Mouse (Mus musculus) ES-Bruce4 (cell line): Measurements from ENCODE around the gene Cym. TPM values are rescaled to one million over a fixed set of nuclear protein-coding genes. Genes with fewer than 3 reads are reported as not detected.

Source experiments
- H3K27ac ChIP-seq: 2 replicates; pipeline ENCODE4 v1.5.1; 2012; ENCODE audit warnings: low read length, inconsistent platforms; ENCODE audit not compliant: insufficient read depth
- H3K27me3 ChIP-seq: 2 replicates; pipeline ENCODE4 v1.6.1; 2012; ENCODE audit warnings: mild to moderate bottlenecking, low read length, inconsistent platforms; ENCODE audit not compliant: control insufficient read depth, poor library complexity, insufficient read depth, severe bottlenecking
- H3K36me3 ChIP-seq: 2 replicates; pipeline ENCODE4 v1.6.1; 2012; ENCODE audit warnings: inconsistent platforms, mild to moderate bottlenecking, low read length, moderate library complexity; ENCODE audit not compliant: control insufficient read depth, poor library complexity, insufficient read depth, severe bottlenecking
- H3K4me1 ChIP-seq: one replicate; pipeline ENCODE4 v1.8.1; 2011; ENCODE audit warnings: low read length; ENCODE audit not compliant: control insufficient read depth, insufficient read depth
- H3K4me3 ChIP-seq: 2 replicates; pipeline ENCODE4 v1.5.1; 2011; ENCODE audit warnings: low read depth, mild to moderate bottlenecking, low read length
- H3K9ac ChIP-seq: 2 replicates; pipeline ENCODE4 v1.6.1; 2012; ENCODE audit warnings: low read depth, mild to moderate bottlenecking, inconsistent platforms; ENCODE audit not compliant: poor library complexity, severe bottlenecking
- H3K9me3 ChIP-seq: replicated peaks from 2 replicates; pipeline ENCODE4 v1.6.1; 2012; ENCODE audit warnings: mild to moderate bottlenecking, low read length, inconsistent platforms; ENCODE audit not compliant: control insufficient read depth, poor library complexity, insufficient read depth, severe bottlenecking
- CTCF ChIP-seq: IDR thresholded peaks from one replicate; pipeline ENCODE4 v1.8.1; 2011; ENCODE audit warnings: low read depth, low read length
- EP300 ChIP-seq: IDR thresholded peaks from 2 replicates; pipeline ENCODE4 v1.6.1; 2011; ENCODE audit warnings: low read depth, low read length; ENCODE audit not compliant: insufficient read depth
- POLR2A ChIP-seq: IDR thresholded peaks from one replicate; pipeline ENCODE4 v1.8.1; 2011; ENCODE audit warnings: low read length; ENCODE audit not compliant: insufficient read depth
- polyA plus RNA-seq: library from polyadenylated mRNA; stranded (reverse); fragments of >200 nt; gene quantifications from 2 replicates; pipeline ENCODE4 v1.2.4, GENCODE M21; 2011; ENCODE audit warnings: low read depth; ENCODE audit not compliant: missing spikeins, insufficient read depth, insufficient read length

The Cym gene
- polyA plus RNA-seq, 1 experiment, result not detected

DNA sequence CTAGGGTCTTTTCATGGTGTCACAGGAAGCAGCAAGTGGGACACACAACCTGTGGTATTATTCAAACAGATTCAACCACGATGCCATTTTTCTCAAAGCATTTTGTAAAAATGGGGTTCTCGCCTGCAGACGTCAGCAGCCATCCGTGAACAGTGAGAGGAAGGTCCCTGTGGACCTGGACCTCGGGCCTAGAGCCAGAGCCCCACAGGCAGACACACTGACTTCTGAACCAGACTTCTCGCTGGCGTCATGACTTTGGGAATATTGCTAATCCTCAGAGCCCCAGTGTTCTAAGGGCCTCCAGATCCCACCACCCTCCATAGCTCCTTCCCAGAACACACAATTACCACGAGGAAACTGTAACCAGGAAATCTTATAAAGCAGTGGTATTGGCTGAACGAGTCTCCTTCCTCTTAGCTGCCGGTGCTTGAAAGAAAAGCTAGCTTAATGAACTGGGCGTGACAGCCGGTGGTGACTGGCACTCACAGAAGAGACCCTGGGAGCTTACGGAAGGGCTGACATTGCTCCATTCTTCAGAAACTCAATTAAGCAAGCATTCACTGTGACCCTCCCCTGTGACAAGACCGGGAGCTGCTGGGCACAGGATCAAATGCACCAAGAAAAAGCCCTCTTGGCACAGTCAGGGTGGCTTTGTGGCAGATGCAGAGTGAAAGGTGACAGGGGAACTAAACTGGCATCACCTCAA lies 20.0 kb upstream of the Cym start:
- no peaks in the 10 kb centered on the region for H3K9me3 ChIP-seq
- no peaks in the 10 kb centered on the region for H3K4me1 ChIP-seq
- H3K9ac ChIP-seq, result no peak overlapping the region
- H3K27ac ChIP-seq, result no peak overlapping the region
- H3K27me3 ChIP-seq, result no peaks in the 10 kb centered on the region
- no peaks in the 10 kb centered on the region for H3K36me3 ChIP-seq
- no peak overlapping the region for H3K4me3 ChIP-seq
- TF ChIP-seq POLR2A, result no peak
- no peak for TF ChIP-seq EP300
- no peak for TF ChIP-seq CTCF

DNA sequence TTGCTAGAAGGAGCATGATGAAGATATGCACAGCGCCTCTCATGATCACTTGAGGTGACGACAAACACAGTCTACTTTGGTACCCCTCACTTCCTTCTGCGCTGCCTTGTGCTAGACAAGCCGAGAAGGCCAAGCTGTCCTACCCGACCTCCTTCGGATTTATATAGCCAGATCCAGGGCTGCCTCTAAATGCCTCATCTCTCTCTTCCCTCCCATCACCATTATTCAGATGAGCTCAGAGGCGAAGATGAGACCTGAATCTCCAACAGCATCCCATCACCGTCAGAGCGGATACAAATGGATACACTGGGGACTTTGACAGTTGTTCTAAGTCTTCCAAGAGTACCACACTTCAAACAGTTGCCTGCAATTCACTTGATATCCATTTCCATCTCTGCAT lies 18.1 kb upstream of the Cym start, which contains the start of gene Prok1:
Prok1 (minus strand) TSS at position 101 of the 400 bp plus-strand sequence.
- Histone ChIP-seq H3K4me3 (no peak within 1 kb of the TSS), H3K27me3 (no peaks in the 10 kb centered on the region), H3K27ac (no peak within 1 kb of the TSS), H3K4me1 (no peaks in the 10 kb centered on the region), H3K36me3 (no peaks in the 10 kb centered on the region), H3K9me3 (no peaks in the 10 kb centered on the region), H3K9ac (no peak within 1 kb of the TSS)
- TF ChIP-seq EP300 (no peak), CTCF (no peak), POLR2A (no peak)

DNA sequence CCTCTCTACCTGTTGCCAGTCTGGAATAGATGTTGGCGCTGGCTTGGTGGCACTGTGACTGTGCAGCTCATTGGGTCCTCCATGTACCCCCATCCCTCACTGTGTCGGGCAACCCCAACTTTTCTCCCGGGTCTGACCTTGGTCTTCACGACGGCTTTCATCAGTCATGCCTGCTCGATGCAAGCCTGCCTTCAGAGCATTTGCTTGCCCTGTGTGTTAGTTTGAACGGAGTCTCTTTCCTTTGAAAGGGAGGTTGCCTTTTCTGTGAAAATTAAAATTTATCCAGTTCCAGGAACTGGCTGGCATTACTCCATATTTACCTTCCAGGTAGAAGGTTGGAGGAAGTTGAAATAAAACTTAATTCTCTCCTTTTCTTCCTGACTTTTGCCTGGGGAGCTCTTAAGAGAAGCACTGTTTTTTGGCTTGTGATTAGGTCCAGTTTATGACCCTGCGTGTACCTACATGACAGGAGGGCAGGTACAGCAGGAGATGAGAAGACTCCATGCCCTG lies 17.0 kb upstream of the Cym start:
- no peak overlapping the region for H3K4me3 ChIP-seq
- H3K4me1 ChIP-seq, result no peaks in the 10 kb centered on the region
- TF ChIP-seq CTCF (no peak), POLR2A (no peak), EP300 (no peak)
- no peaks in the 10 kb centered on the region for H3K27me3 ChIP-seq
- no peak overlapping the region for H3K27ac ChIP-seq
- no peaks in the 10 kb centered on the region for H3K36me3 ChIP-seq
- no peak overlapping the region for H3K9ac ChIP-seq
- H3K9me3 ChIP-seq, result no peaks in the 10 kb centered on the region

DNA sequence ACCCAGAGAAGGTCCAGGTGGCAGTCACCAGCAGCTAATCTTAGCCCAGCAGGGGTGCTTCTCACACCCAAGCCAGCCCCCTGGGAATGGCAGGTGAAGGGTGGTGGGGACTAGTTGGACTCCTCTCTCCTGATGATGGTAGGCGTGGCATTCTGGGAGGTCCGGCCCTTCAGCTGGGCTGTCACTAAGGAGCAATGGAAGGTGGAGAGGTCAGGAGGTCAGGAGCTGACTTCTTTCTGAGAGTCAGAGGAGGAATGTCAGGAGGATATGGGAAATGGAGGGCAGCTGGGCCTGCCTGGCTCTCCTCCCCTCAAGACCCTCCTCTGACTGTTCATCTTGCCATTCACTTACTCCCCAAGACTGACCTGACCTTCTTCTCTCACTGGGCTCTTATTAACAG lies 16.5 kb upstream of the Cym start:
- Histone ChIP-seq H3K9ac (no peak overlapping the region), H3K4me1 (no peaks in the 10 kb centered on the region), H3K36me3 (no peaks in the 10 kb centered on the region), H3K27ac (no peak overlapping the region), H3K27me3 (no peaks in the 10 kb centered on the region), H3K9me3 (no peaks in the 10 kb centered on the region), H3K4me3 (no peak overlapping the region)
- no peak for TF ChIP-seq POLR2A

DNA sequence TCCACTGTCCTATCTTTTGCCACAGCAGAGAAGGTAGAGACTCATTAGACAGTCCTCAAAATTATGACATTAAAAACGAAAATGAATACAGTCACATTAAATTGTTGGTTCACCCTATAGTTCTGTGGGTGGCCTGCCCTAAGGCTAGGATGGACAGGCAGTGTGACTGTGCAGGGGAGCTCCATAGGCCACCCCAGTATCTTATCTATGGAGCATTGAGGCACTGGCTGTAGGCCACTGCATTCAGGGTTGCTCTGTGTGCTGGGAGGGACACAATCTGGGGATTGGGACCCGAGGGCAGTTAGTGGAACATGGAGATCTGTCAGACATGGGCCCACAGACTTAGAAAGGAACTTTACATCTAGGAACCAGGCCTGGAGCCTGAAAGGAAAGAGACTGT lies 12.4 kb upstream of the Cym start:
- no peak overlapping the region for H3K27ac ChIP-seq
- H3K9ac ChIP-seq, result no peak overlapping the region
- no peaks in the 10 kb centered on the region for H3K9me3 ChIP-seq
- no peaks in the 10 kb centered on the region for H3K4me1 ChIP-seq
- H3K36me3 ChIP-seq, result no peaks in the 10 kb centered on the region
- TF ChIP-seq CTCF (no peak), POLR2A (no peak), EP300 (no peak)
- no peaks in the 10 kb centered on the region for H3K27me3 ChIP-seq
- no peak overlapping the region for H3K4me3 ChIP-seq

DNA sequence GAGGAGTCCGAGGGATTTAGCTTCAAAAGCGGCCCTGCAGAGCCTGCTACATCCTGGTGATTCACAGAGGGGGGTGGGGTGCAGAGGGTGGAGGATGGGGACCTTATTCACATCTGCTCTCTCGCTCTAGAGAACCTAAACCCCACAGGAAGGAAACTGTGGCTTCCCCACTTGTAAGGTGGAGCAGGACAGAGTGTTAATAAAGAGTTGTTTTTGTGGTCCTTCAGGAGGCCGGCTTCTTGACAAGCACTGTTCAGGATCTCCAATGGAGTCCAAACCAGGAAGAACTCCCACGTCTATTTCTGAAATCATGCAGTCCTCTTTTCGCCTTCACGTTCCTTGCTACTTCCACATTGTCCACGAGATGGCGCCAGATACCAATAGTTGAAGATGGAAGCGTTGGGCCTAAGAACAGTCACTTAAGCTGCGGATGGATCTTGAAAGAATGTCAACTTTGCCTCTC lies 11.8 kb upstream of the Cym start:
- no peaks in the 10 kb centered on the region for H3K9me3 ChIP-seq
- H3K27ac ChIP-seq, result no peak overlapping the region
- TF ChIP-seq CTCF (peak; percentile 45), POLR2A (no peak), EP300 (no peak)
- H3K36me3 ChIP-seq, result no peaks in the 10 kb centered on the region
- no peak overlapping the region for H3K9ac ChIP-seq
- H3K4me3 ChIP-seq, result no peak overlapping the region
- no peaks in the 10 kb centered on the region for H3K4me1 ChIP-seq
- H3K27me3 ChIP-seq, result no peaks in the 10 kb centered on the region
